Mouse (Mus musculus) kidney, embryonic 14.5 days (tissue): Measurements from ENCODE around the gene Clrn1. TPM values are rescaled to one million over a fixed set of nuclear protein-coding genes. Genes with fewer than 3 reads are reported as not detected.

Experiments used
- ATAC-seq: fragments of 200-750 bp; cut with Nextera tagmentation; 2 replicates; pipeline ENCODE4 v1.8.0; 2017; ENCODE audit warnings: moderate number of reproducible peaks, mild to moderate bottlenecking, moderate TSS enrichment, moderate library complexity; ENCODE audit not compliant: low FRiP score, low TSS enrichment
- H3K27ac ChIP-seq: fragments of 300-500 bp; sonication (generic); 2 replicates; pipeline ENCODE4 v1.5.1; 2014; ENCODE audit warnings: low read depth, mild to moderate bottlenecking, low read length, moderate library complexity, mixed read lengths
- H3K27me3 ChIP-seq: fragments of 300-500 bp; sonication (generic); 2 replicates; pipeline ENCODE4 v1.6.1; 2014; ENCODE audit warnings: mild to moderate bottlenecking, low read length; ENCODE audit not compliant: control insufficient read depth, insufficient read depth
- H3K36me3 ChIP-seq: fragments of 300-500 bp; sonication (generic); 2 replicates; pipeline ENCODE4 v1.6.1; 2014; ENCODE audit warnings: low read length, mixed read lengths; ENCODE audit not compliant: control insufficient read depth, insufficient read depth
- H3K4me1 ChIP-seq: fragments of 300-500 bp; sonication (generic); 2 replicates; pipeline ENCODE4 v1.6.1; 2014; ENCODE audit warnings: low read length, mixed read lengths; ENCODE audit not compliant: control insufficient read depth, insufficient read depth
- H3K4me2 ChIP-seq: fragments of 300-500 bp; sonication (generic); replicated peaks from 2 replicates; pipeline ENCODE4 v1.6.1; 2014; ENCODE audit warnings: low read depth, mild to moderate bottlenecking, low read length
- H3K4me3 ChIP-seq: fragments of 300-500 bp; sonication (generic); 2 replicates; pipeline ENCODE4 v1.5.1; 2014; ENCODE audit warnings: mild to moderate bottlenecking, low read length
- H3K9ac ChIP-seq: fragments of 300-500 bp; sonication (generic); 2 replicates; pipeline ENCODE4 v1.6.1; 2014; ENCODE audit warnings: low read depth, mild to moderate bottlenecking, low read length, moderate library complexity
- H3K9me3 ChIP-seq: fragments of 300-500 bp; sonication (generic); 2 replicates; pipeline ENCODE4 v1.6.1; 2016; ENCODE audit warnings: low read length; ENCODE audit not compliant: control insufficient read depth
- WGBS: fragments of 180-500 bp; shearing (Covaris S2); extraction: QIAGEN DNeasy Blood & Tissue Kit; methylation state at CpG from one replicate; pipeline ENCODE4 v1.1.7; 2014; 5-methylcytosine and 5-hydroxymethylcytosine counted together
- polyA plus RNA-seq: library from polyadenylated mRNA; unstranded; fragments of >200 nt; fragmentation: Nextera tagmentation; extraction: Ambion mirVana; gene quantifications from 2 replicates; pipeline ENCODE4 v1.2.1, GENCODE M21; 2014

Gene Clrn1
- polyA plus RNA-seq, 1 experiment from 2014 or later = 7.2 TPM

DNA sequence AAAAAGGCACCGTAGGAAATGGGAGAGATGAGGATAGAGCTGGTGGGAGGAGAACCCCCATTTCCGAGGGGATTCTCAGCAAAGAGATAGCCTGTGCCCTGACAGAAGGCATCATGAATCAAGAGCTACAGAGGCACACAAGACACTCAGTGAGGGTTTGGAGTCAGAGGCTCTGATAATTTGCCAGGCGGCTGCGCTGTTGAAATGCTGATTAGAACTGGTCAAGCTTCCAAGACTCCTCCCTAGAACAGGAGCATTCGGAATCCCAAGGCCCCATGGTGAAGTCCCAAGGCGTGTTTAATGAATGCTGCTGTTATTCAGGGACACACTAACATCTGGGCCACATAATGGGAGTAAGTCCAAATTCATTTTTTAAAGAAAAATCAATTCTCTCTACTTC is 67.8 kb downstream of the Clrn1 start:
- no peaks in the 10 kb centered on the region for H3K9me3 ChIP-seq
- H3K9ac ChIP-seq = no peak overlapping the region
- ATAC-seq = no peak
- H3K27me3 ChIP-seq = no peaks in the 10 kb centered on the region
- WGBS = 51% methylated on average over 6 of the region's 6 CpGs
- no peak overlapping the region for H3K27ac ChIP-seq
- H3K4me1 ChIP-seq = no peaks in the 10 kb centered on the region
- H3K4me3 ChIP-seq = no peak overlapping the region
- H3K4me2 ChIP-seq = no peak overlapping the region
- H3K36me3 ChIP-seq = no peaks in the 10 kb centered on the region

DNA sequence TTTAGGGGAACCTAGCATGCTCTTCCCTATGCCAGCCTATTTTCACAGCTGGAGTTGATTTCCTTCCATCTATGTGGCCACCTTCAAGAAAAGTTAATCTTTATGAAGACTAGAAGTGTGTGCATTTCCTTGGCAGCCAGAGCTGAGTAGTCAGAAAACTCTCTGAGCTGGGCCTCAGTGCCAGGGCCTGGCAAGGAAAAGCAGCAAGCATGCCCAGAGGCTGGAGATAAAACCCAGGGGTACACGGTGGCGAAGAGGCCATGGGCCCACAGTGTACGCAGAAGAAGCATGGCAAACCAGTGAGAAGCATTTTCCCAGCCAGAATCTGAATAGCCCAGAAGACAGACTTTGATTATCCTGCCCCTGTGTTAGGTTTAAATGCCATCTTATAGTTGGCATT is 70.9 kb downstream of the Clrn1 start:
- H3K4me3 ChIP-seq = no peak overlapping the region
- no peaks in the 10 kb centered on the region for H3K4me1 ChIP-seq
- H3K27ac ChIP-seq = no peak overlapping the region
- WGBS = 89% methylated on average over 3 of the region's 3 CpGs
- no peaks in the 10 kb centered on the region for H3K36me3 ChIP-seq
- no peaks in the 10 kb centered on the region for H3K27me3 ChIP-seq
- no peak for ATAC-seq
- H3K9me3 ChIP-seq = no peaks in the 10 kb centered on the region
- no peak overlapping the region for H3K4me2 ChIP-seq
- no peak overlapping the region for H3K9ac ChIP-seq

DNA sequence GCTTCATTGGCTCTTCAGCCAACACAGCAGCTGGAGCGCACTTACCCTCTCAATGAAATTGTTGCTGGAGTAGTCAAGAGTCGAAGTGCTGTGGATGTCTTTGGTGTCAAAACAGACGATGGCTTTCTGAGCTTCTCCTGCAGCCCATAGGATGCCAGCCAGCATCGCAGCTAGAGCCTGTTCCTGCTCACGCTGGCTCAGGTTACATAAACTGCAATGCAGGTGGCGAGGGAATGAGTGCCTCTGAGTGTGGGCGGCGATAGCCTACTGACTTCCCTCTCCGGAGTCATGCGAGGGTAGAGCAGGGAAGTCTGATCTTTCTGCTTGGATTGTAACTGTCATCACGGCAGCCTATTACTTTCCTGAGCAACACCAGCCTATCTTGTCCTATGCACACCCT is 74.8 kb downstream of the Clrn1 start:
- Histone ChIP-seq H3K4me1 (no peaks in the 10 kb centered on the region), H3K9me3 (no peaks in the 10 kb centered on the region), H3K9ac (no peak overlapping the region), H3K27ac (no peak overlapping the region), H3K4me3 (no peak overlapping the region), H3K4me2 (no peak overlapping the region), H3K36me3 (no peaks in the 10 kb centered on the region), H3K27me3 (no peaks in the 10 kb centered on the region)
- 22% methylated on average over 11 of the region's 11 CpGs for WGBS
- peak; percentile 60; the same call in 1 of the 2 replicates for ATAC-seq

DNA sequence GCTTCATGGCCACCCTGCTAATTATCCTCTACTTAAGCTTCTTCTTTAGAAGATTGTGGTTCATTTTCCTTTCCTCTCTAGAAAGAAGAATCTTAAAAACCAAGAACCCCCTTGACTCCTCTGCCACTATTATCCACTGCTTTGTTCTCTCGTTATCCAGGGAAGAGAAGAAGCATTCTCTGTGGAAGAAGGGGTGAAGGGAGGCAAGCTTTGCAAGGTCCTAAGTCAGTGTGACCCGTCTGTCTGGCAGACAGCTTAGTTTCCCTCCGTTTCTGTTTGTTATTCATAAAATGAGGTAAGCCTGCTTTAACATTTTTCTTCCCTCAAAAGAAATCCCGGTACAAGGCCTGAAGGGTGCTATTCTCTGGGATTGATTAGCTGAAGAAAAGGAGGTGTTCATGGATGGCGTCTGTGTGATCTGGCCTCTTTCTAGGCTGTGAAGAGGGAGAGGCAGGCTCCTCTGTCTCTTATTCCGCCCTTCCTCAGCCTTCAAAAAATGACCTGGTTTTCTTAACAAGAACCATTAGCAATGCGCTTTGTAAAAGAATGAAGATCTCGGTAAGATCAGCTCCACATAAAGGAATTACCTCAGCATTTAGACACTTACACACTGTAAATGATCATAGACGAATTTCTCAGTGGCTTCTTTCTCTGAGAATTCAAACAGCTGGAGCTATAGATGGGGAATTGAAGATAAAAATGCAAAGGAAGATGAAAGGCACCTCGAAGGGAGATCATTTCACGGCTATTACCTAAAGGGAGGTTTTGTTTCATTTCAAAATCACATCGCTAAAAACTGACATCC is 75.8 kb downstream of the Clrn1 start:
- Histone ChIP-seq H3K4me3 (no peak overlapping the region), H3K27me3 (no peaks in the 10 kb centered on the region)
- 66% methylated on average over 12 of the region's 12 CpGs for WGBS

DNA sequence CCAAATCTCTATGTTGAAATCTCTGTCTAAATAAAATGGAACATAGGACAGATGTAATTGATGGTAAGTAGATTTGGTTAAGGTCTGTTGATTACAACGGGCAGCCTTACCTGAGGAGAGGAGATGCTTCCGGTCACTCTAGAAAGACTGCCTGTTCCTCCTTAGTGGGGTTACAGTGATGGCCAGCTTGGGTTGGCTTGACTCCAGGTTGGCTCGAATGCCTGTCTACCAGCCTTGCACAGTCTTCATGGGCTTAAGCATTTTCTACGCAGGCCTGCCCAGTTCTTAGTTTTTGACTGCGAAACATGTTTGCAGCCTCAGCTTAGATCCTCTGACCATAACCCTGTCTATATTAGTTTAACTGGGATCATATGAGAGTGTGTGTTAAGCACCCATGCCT is 76.5 kb downstream of the Clrn1 start:
- no peak for ATAC-seq
- H3K27ac ChIP-seq = no peak overlapping the region
- H3K4me3 ChIP-seq = no peak overlapping the region
- 89% methylated on average over 5 of the region's 5 CpGs for WGBS
- no peak overlapping the region for H3K9ac ChIP-seq
- H3K27me3 ChIP-seq = no peaks in the 10 kb centered on the region
- no peaks in the 10 kb centered on the region for H3K36me3 ChIP-seq
- H3K9me3 ChIP-seq = no peaks in the 10 kb centered on the region
- H3K4me2 ChIP-seq = no peak overlapping the region
- no peaks in the 10 kb centered on the region for H3K4me1 ChIP-seq

More for the DNA sequence above, 75.8 kb downstream of the Clrn1 start:
- H3K27ac ChIP-seq = no peak overlapping the region
- no peak for ATAC-seq
- no peaks in the 10 kb centered on the region for H3K36me3 ChIP-seq
- no peak overlapping the region for H3K4me2 ChIP-seq
- no peaks in the 10 kb centered on the region for H3K9me3 ChIP-seq
- H3K9ac ChIP-seq = no peak overlapping the region
- no peaks in the 10 kb centered on the region for H3K4me1 ChIP-seq

DNA sequence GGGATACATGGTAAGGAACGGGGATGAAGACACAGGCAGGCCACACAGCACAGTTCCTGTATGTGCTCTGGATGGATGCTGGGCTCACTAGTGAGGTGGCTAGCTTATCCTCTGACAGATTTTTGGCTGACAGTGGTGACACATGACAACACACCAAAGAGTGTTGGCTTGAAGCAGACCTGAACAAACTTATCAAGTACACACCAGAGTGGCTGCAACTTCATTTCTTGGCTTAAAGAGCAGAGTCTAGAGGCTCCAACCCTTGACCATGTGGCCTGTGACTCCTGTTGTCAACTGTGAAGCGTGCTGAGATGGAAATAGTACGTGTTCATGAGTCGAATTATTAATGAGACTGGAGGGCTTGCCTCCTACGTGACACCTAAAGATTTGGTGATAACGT is 80.4 kb downstream of the Clrn1 start:
- Histone ChIP-seq H3K9me3 (no peaks in the 10 kb centered on the region), H3K27ac (no peak overlapping the region), H3K27me3 (no peaks in the 10 kb centered on the region), H3K4me1 (no peaks in the 10 kb centered on the region), H3K4me3 (no peak overlapping the region), H3K4me2 (no peak overlapping the region), H3K9ac (no peak overlapping the region), H3K36me3 (no peaks in the 10 kb centered on the region)
- WGBS = 87% methylated on average over 6 of the region's 6 CpGs
- ATAC-seq = no peak

DNA sequence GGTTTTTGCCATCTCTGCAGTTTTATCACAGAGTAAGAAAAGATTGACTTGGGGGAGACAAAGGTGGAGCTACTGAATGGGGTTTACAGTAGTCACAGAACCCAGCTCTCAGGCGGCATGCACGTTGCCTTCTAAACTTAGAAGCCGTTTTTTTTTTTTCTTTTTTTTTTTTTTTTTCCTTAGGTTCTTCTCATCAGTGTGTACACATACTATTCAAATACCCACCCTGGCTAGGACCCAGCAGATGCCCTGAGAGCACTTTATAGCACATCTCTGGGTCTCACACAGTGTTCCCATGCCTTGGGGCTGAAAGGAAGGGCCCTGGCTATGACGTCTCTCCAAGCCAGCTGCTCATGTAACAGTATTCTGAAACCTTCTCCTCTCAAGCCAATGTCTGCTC is 86.5 kb downstream of the Clrn1 start:
- 80% methylated on average over 4 of the region's 4 CpGs for WGBS
- Histone ChIP-seq H3K9ac (no peak overlapping the region), H3K4me2 (no peak overlapping the region), H3K4me3 (no peak overlapping the region), H3K36me3 (no peaks in the 10 kb centered on the region), H3K4me1 (no peaks in the 10 kb centered on the region), H3K9me3 (no peaks in the 10 kb centered on the region), H3K27ac (no peak overlapping the region), H3K27me3 (no peaks in the 10 kb centered on the region)
- ATAC-seq = no peak

DNA sequence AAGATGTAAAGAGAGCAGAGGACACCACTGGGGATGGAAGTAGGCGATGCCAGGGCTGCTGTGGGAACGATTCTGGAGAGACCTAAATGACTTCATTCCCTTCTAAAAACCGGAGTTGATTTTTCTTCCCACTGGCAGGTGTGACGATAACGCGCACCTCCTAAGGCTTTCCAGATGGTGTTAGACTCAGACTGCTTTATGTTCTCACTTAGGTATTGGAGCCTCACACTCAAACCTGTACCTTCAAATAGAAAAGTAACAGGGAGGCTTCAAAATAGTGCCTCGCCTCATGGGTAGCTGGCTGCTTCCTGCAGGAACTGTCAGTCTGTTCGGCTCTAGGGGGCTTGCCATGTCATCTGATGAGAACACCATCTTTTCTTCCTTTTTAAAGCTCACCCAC is 86.9 kb downstream of the Clrn1 start:
- Histone ChIP-seq H3K4me3 (no peak overlapping the region), H3K9ac (no peak overlapping the region), H3K4me2 (no peak overlapping the region), H3K36me3 (no peaks in the 10 kb centered on the region), H3K27ac (no peak overlapping the region), H3K9me3 (no peaks in the 10 kb centered on the region), H3K4me1 (no peaks in the 10 kb centered on the region), H3K27me3 (no peaks in the 10 kb centered on the region)
- no peak for ATAC-seq
- WGBS = 83% methylated on average over 8 of the region's 8 CpGs
